Mouse (Mus musculus) liver, embryonic 15.5 days (tissue): ENCODE data around the gene Tango6. TPM values are rescaled to one million over a fixed set of nuclear protein-coding genes. Genes with fewer than 3 reads are reported as not detected.

Source experiments
- ATAC-seq: fragments of 200-750 bp; cut with Nextera tagmentation; 2 replicates; pipeline ENCODE4 v1.8.0; 2017; ENCODE audit warnings: moderate number of reproducible peaks, mild to moderate bottlenecking, moderate library complexity; ENCODE audit not compliant: insufficient read depth
- H3K27ac ChIP-seq: fragments of 300-500 bp; sonication (generic); replicated peaks from 2 replicates; pipeline ENCODE4 v1.5.1; 2015; ENCODE audit warnings: mild to moderate bottlenecking, inconsistent platforms
- H3K27me3 ChIP-seq: fragments of 300-500 bp; sonication (generic); 2 replicates; pipeline ENCODE4 v1.6.1; 2015; ENCODE audit warnings: mild to moderate bottlenecking, inconsistent platforms
- H3K36me3 ChIP-seq: fragments of 300-500 bp; sonication (generic); replicated peaks from 2 replicates; pipeline ENCODE4 v1.6.1; 2015; ENCODE audit warnings: moderate library complexity, mild to moderate bottlenecking, inconsistent platforms
- H3K4me1 ChIP-seq: fragments of 300-500 bp; sonication (generic); replicated peaks from 2 replicates; pipeline ENCODE4 v1.6.1; 2015; ENCODE audit warnings: inconsistent platforms
- H3K4me2 ChIP-seq: fragments of 300-500 bp; sonication (generic); 2 replicates; pipeline ENCODE4 v1.6.1; 2015; ENCODE audit warnings: moderate library complexity, mild to moderate bottlenecking, inconsistent platforms
- H3K4me3 ChIP-seq: fragments of 300-500 bp; sonication (generic); replicated peaks from 2 replicates; pipeline ENCODE4 v1.5.1; 2015; ENCODE audit warnings: mild to moderate bottlenecking, inconsistent platforms
- H3K9ac ChIP-seq: fragments of 300-500 bp; sonication (generic); 2 replicates; pipeline ENCODE4 v1.6.1; 2015; ENCODE audit warnings: moderate library complexity, mild to moderate bottlenecking, inconsistent platforms
- H3K9me3 ChIP-seq: fragments of 300-500 bp; sonication (generic); replicated peaks from 2 replicates; pipeline ENCODE4 v1.6.1; 2016; ENCODE audit warnings: inconsistent platforms
- WGBS: fragments of 180-500 bp; shearing (Covaris S2); methylation state at CpG from one replicate; pipeline ENCODE4 v1.1.7; 2015; ENCODE audit warnings: mixed read lengths; ENCODE audit not compliant: insufficient replicate concordance; 5-methylcytosine and 5-hydroxymethylcytosine counted together
- polyA plus RNA-seq: library from polyadenylated mRNA; unstranded; fragments of >200 nt; fragmentation: Nextera tagmentation; extraction: Ambion mirVana; gene quantifications from 2 replicates; pipeline ENCODE4 v1.2.1, GENCODE M21; 2015

Gene Tango6
- polyA plus RNA-seq, 1 experiment from 2014 or later, result 3.1 TPM

GRCm38 (mm10) chr8:106850034-106850433, 167.2 kb downstream of the Tango6 start:
- no peaks in the 10 kb centered on the region for H3K9me3 ChIP-seq
- WGBS, result 59% methylated on average over 10 of the region's 10 CpGs
- no peak overlapping the region for H3K27ac ChIP-seq
- no peak for ATAC-seq
- no peaks in the 10 kb centered on the region for H3K36me3 ChIP-seq
- H3K4me3 ChIP-seq, result no peak overlapping the region
- no peak overlapping the region for H3K4me2 ChIP-seq
- no peak overlapping the region for H3K9ac ChIP-seq
- peaks cover 6% of the 10 kb centered on the region; the same call in 1 of the 2 replicates for H3K4me1 ChIP-seq
- no peaks in the 10 kb centered on the region for H3K27me3 ChIP-seq

GRCm38 (mm10) chr8:106854534-106855241, 171.8 kb downstream of the Tango6 start:
- H3K4me3 ChIP-seq, result no peak overlapping the region
- no peak overlapping the region for H3K27ac ChIP-seq
- no peaks in the 10 kb centered on the region for H3K36me3 ChIP-seq
- ATAC-seq, result no peak; the same call in 1 of the 2 replicates
- no peak overlapping the region for H3K9ac ChIP-seq
- no peaks in the 10 kb centered on the region for H3K27me3 ChIP-seq
- H3K9me3 ChIP-seq, result no peaks in the 10 kb centered on the region
- H3K4me1 ChIP-seq, result 0 out of 2 replicates have a peak, but pooled peaks cover 6% of the 10 kb centered on the region
- H3K4me2 ChIP-seq, result no peak overlapping the region
- WGBS, result 50% methylated on average over 8 of the region's 8 CpGs

GRCm38 (mm10) chr8:106855242-106855562, 172.3 kb downstream of the Tango6 start:
- Histone ChIP-seq H3K27me3 (no peaks in the 10 kb centered on the region), H3K9me3 (no peaks in the 10 kb centered on the region), H3K36me3 (no peaks in the 10 kb centered on the region), H3K9ac (no peak overlapping the region), H3K4me1 (0 out of 2 replicates have a peak, but pooled peaks cover 6% of the 10 kb centered on the region), H3K27ac (no peak overlapping the region), H3K4me3 (no peak overlapping the region), H3K4me2 (no peak overlapping the region)
- no peak for ATAC-seq
- 39% methylated on average over 3 of the region's 3 CpGs for WGBS

- H3K4me2 ChIP-seq, result no peak overlapping the region
- H3K4me3 ChIP-seq, result no peak overlapping the region
- no peaks in the 10 kb centered on the region for H3K36me3 ChIP-seq
- WGBS, result 77% methylated on average over 10 of the region's 10 CpGs
- no peaks in the 10 kb centered on the region for H3K9me3 ChIP-seq
- no peak overlapping the region for H3K27ac ChIP-seq
- H3K4me1 ChIP-seq, result no peaks in the 10 kb centered on the region
- no peak overlapping the region for H3K9ac ChIP-seq
- peaks cover 13% of the 10 kb centered on the region for H3K27me3 ChIP-seq
- no peak for ATAC-seq
These were observed 180.0 kb downstream of the Tango6 start for GRCm38 (mm10) chr8:106862845-106863244.

- Histone ChIP-seq H3K9me3 (no peaks in the 10 kb centered on the region), H3K36me3 (no peaks in the 10 kb centered on the region), H3K27ac (no peak overlapping the region), H3K4me1 (peaks cover 3% of the 10 kb centered on the region; the same call in 1 of the 2 replicates), H3K4me2 (no peak overlapping the region), H3K9ac (no peak overlapping the region), H3K27me3 (peaks cover 38% of the 10 kb centered on the region), H3K4me3 (no peak overlapping the region)
- WGBS, result 60% methylated on average over 9 of the region's 9 CpGs
- ATAC-seq, result no peak
These were observed 182.5 kb downstream of the Tango6 start for GRCm38 (mm10) chr8:106865354-106865753.

- peaks cover 83% of the 10 kb centered on the region for H3K27me3 ChIP-seq
- peaks cover 28% of the 10 kb centered on the region for H3K4me1 ChIP-seq
- 0 out of 2 replicates have a peak, but pooled peaks cover 7% of the 10 kb centered on the region for H3K36me3 ChIP-seq
- H3K9me3 ChIP-seq, result no peaks in the 10 kb centered on the region
- no peak within 1 kb of the TSS for H3K9ac ChIP-seq
- H3K27ac ChIP-seq, result no peak within 1 kb of the TSS
- no peak for ATAC-seq
- peak within 1 kb of the TSS; percentile 70 for H3K4me2 ChIP-seq
- WGBS, result 2% methylated on average over 18 of the region's 18 CpGs
- H3K4me3 ChIP-seq, result peak within 1 kb of the TSS; percentile 48
These were observed 187.2 kb downstream of the Tango6 start, which contains the start of gene Has3 for GRCm38 (mm10) chr8:106870051-106870450. TSS of gene Has3 (plus strand) at chr8:106870242.

GRCm38 (mm10) chr8:106870537-106871327, 187.9 kb downstream of the Tango6 start:
- peak overlapping the region; percentile 48 for H3K4me3 ChIP-seq
- H3K27me3 ChIP-seq, result peaks cover 83% of the 10 kb centered on the region
- no peak; the same call in 1 of the 2 replicates for ATAC-seq
- H3K27ac ChIP-seq, result no peak overlapping the region
- H3K4me1 ChIP-seq, result peaks cover 28% of the 10 kb centered on the region
- H3K9ac ChIP-seq, result no peak overlapping the region
- WGBS, result under 1% methylated on average over 63 of the region's 63 CpGs
- H3K36me3 ChIP-seq, result 0 out of 2 replicates have a peak, but pooled peaks cover 7% of the 10 kb centered on the region
- no peaks in the 10 kb centered on the region for H3K9me3 ChIP-seq
- peak overlapping the region; percentile 70 for H3K4me2 ChIP-seq

GRCm38 (mm10) chr8:106871328-106871926, 188.6 kb downstream of the Tango6 start:
- 4% methylated on average over 15 of the region's 15 CpGs for WGBS
- Histone ChIP-seq H3K4me1 (peaks cover 28% of the 10 kb centered on the region), H3K4me2 (peak overlapping the region; percentile 70), H3K27ac (no peak overlapping the region), H3K9me3 (no peaks in the 10 kb centered on the region), H3K4me3 (peak overlapping the region; percentile 48), H3K9ac (no peak overlapping the region), H3K36me3 (peaks cover 9% of the 10 kb centered on the region; the same call in 1 of the 2 replicates), H3K27me3 (peaks cover 80% of the 10 kb centered on the region)
- no peak for ATAC-seq

GRCm38 (mm10) chr8:106871931-106872371, 189.1 kb downstream of the Tango6 start:
- Histone ChIP-seq H3K27me3 (peaks cover 77% of the 10 kb centered on the region), H3K36me3 (peaks cover 13% of the 10 kb centered on the region; the same call in 1 of the 2 replicates), H3K9ac (no peak overlapping the region), H3K9me3 (no peaks in the 10 kb centered on the region), H3K4me3 (peak overlapping the region; percentile 8; the same call in 1 of the 2 replicates), H3K4me1 (peaks cover 28% of the 10 kb centered on the region), H3K27ac (no peak overlapping the region), H3K4me2 (peak overlapping the region; percentile 70)
- WGBS, result under 1% methylated on average over 22 of the region's 22 CpGs
- peak; percentile 34; the same call in 1 of the 2 replicates for ATAC-seq

- ATAC-seq, result no peak
- Histone ChIP-seq H3K4me3 (no peak overlapping the region), H3K27ac (no peak overlapping the region), H3K4me1 (peaks cover 28% of the 10 kb centered on the region), H3K27me3 (peaks cover 71% of the 10 kb centered on the region), H3K9ac (no peak overlapping the region), H3K4me2 (peak overlapping the region; percentile 70), H3K36me3 (peaks cover 14% of the 10 kb centered on the region; the same call in 1 of the 2 replicates), H3K9me3 (no peaks in the 10 kb centered on the region)
- 21% methylated on average over 8 of the region's 8 CpGs for WGBS
These were observed 189.7 kb downstream of the Tango6 start for GRCm38 (mm10) chr8:106872454-106873034.
